Mouse (Mus musculus) thymus, adult 2 months (tissue): Measurements from ENCODE around the gene Gmfg. TPM values are rescaled to one million over a fixed set of nuclear protein-coding genes. Genes with fewer than 3 reads are reported as not detected.

Experiments
- DNase-seq: peaks from one replicate; pipeline ENCODE4 v3.0.0; 2021
- H3K27ac ChIP-seq: fragments of 200-500 bp; 2 replicates; pipeline ENCODE4 v1.5.1; 2012; ENCODE audit warnings: low read length, control low read depth; ENCODE audit not compliant: control insufficient read depth, insufficient read depth
- H3K27me3 ChIP-seq: fragments of 200-500 bp; 2 replicates; pipeline ENCODE4 v1.6.1; 2012; ENCODE audit warnings: mild to moderate bottlenecking, low read length, moderate library complexity, mixed read lengths; ENCODE audit not compliant: control insufficient read depth, insufficient read depth
- H3K36me3 ChIP-seq: fragments of 200-500 bp; 2 replicates; pipeline ENCODE4 v1.6.1; 2012; ENCODE audit warnings: mild to moderate bottlenecking, low read length, moderate library complexity; ENCODE audit not compliant: control insufficient read depth, insufficient read depth
- H3K4me1 ChIP-seq: fragments of 200-500 bp; replicated peaks from 2 replicates; pipeline ENCODE4 v1.6.1; 2012; ENCODE audit warnings: low read length; ENCODE audit not compliant: control insufficient read depth, insufficient read depth
- H3K4me3 ChIP-seq: fragments of 200-500 bp; 2 replicates; pipeline ENCODE4 v1.5.1; 2012; ENCODE audit warnings: mild to moderate bottlenecking, low read length, control low read depth, moderate library complexity; ENCODE audit not compliant: control insufficient read depth, insufficient read depth
- CTCF ChIP-seq: fragments of 200-500 bp; IDR thresholded peaks from 2 replicates; pipeline ENCODE4 v1.5.1; 2012; ENCODE audit warnings: mild to moderate bottlenecking, control low read depth, low read length, moderate library complexity, borderline replicate concordance; ENCODE audit not compliant: control insufficient read depth, poor library complexity, insufficient read depth; ENCODE audit errors: extremely low read depth
- POLR2A ChIP-seq: fragments of 200-500 bp; IDR thresholded peaks from 2 replicates; pipeline ENCODE4 v1.6.1; 2012; ENCODE audit warnings: mild to moderate bottlenecking, low read length, control low read depth, moderate library complexity; ENCODE audit not compliant: control insufficient read depth, poor library complexity, insufficient read depth; ENCODE audit errors: extremely low read depth
- WGBS: fragments of 180-500 bp; shearing (Covaris S2); methylation state at CpG from one replicate; pipeline ENCODE4 v1.1.7; 2018; 5-methylcytosine and 5-hydroxymethylcytosine counted together
- polyA plus RNA-seq: library from polyadenylated mRNA; depleted of rRNA; stranded (reverse); fragments of >200 nt; gene quantifications from 2 replicates; pipeline ENCODE4 v1.2.3, GENCODE M21; 2012; rRNA removed

Gene Gmfg
- polyA plus RNA-seq, 1 experiment: 194 TPM

- WGBS: 95% methylated on average over 8 of the region's 8 CpGs
- TF ChIP-seq CTCF (no peak), POLR2A (no peak)
- DNase-seq: no peak
- Histone ChIP-seq H3K4me3 (no peak overlapping the region), H3K4me1 (peaks cover 3% of the 10 kb centered on the region; the same call in 1 of the 2 replicates), H3K27me3 (no peaks in the 10 kb centered on the region; the same call in 1 of the 2 replicates), H3K27ac (no peak overlapping the region), H3K36me3 (no peaks in the 10 kb centered on the region)
Observed at GRCm38 (mm10) chr7:28492310-28492709, 55.1 kb downstream of the Gmfg start.

DNA sequence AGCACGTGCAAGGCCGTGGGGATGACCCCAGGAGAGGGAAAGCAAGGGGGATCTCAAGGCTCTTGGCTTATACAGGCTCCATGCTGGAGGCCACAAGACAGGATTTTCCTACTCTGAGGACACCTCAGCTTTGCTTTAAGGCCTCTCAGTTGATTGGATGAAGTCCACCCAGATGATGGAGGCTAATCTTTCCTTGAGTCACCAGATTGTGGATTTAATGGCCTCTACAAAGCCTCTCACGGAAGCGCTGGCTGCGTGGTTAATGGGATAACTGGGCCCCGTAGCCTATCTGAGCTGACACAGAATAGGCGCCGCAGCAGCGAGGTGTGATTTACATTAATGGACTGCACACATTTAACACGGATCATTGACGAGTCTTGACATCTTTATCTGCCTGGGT, 58.2 kb downstream of the Gmfg start:
- no peak for TF ChIP-seq POLR2A
- TF ChIP-seq CTCF: no peak
- H3K36me3 ChIP-seq: no peaks in the 10 kb centered on the region
- WGBS: 93% methylated on average over 11 of the region's 11 CpGs
- no peaks in the 10 kb centered on the region for H3K27me3 ChIP-seq
- no peak overlapping the region for H3K27ac ChIP-seq
- no peak overlapping the region for H3K4me3 ChIP-seq
- peaks cover 3% of the 10 kb centered on the region; the same call in 1 of the 2 replicates for H3K4me1 ChIP-seq
- no peak for DNase-seq

Other genes with a start within 250 kb of the Gmfg start
- 4.6 and 5.8 TPM in 2 replicates for gene Eid2, start 169.6 kb upstream of the Gmfg start, polyA plus RNA-seq
- gene Eid2b, start 159.7 kb upstream of the Gmfg start, polyA plus RNA-seq: 8.7 and 11.8 TPM in 2 replicates
- 0.24 TPM in 1 of 2 replicates, not detected in the other for gene Selenov, start 146.3 kb upstream of the Gmfg start, polyA plus RNA-seq
- 1.1 and 1.3 TPM in 2 replicates for gene Dll3, start 135.2 kb upstream of the Gmfg start, polyA plus RNA-seq
- 100 and 102 TPM in 2 replicates for gene Timm50, start 125.4 kb upstream of the Gmfg start, polyA plus RNA-seq
- gene Supt5, start 98.7 kb upstream of the Gmfg start, polyA plus RNA-seq: 241 and 245 TPM in 2 replicates
- 1,733 and 1,891 TPM in 2 replicates for gene Rps16, start 86.8 kb upstream of the Gmfg start, polyA plus RNA-seq
- 187 and 211 TPM in 2 replicates for gene Plekhg2, start 64.8 kb upstream of the Gmfg start, polyA plus RNA-seq
- 152 and 159 TPM in 2 replicates for gene Zfp36, start 57.2 kb upstream of the Gmfg start, polyA plus RNA-seq
- 56.0 and 65.3 TPM in 2 replicates for gene Med29, start 44.7 kb upstream of the Gmfg start, polyA plus RNA-seq
- gene Paf1, start 44.5 kb upstream of the Gmfg start, polyA plus RNA-seq: 146 and 182 TPM in 2 replicates
- 7.6 and 9.1 TPM in 2 replicates for gene Lrfn1, start 14.5 kb downstream of the Gmfg start, polyA plus RNA-seq
- gene Ifnl2, start 73.0 kb downstream of the Gmfg start, polyA plus RNA-seq: 0.59 and 0.77 TPM in 2 replicates
- 0.37 and 0.78 TPM in 2 replicates for gene Ifnl3, start 85.4 kb downstream of the Gmfg start, polyA plus RNA-seq
- gene Sycn, start 103.4 kb downstream of the Gmfg start, polyA plus RNA-seq: 2.1 and 2.4 TPM in 2 replicates
- 1.4 TPM in 2 replicates for gene Nccrp1, start 109.8 kb downstream of the Gmfg start, polyA plus RNA-seq
- 118 and 139 TPM in 2 replicates for gene Samd4b, start 160.7 kb downstream of the Gmfg start, polyA plus RNA-seq
- 32.8 and 37.7 TPM in 2 replicates for gene Pak4, start 160.7 kb downstream of the Gmfg start, polyA plus RNA-seq
- gene Acp7, start 193.9 kb downstream of the Gmfg start, polyA plus RNA-seq: 0.69 and 0.92 TPM in 2 replicates